ENCODE assay signal across 9 mouse cellular contexts in genomic region chr2:33592931-33593555, GRCm38 (mm10). TPM values are rescaled to one million over a fixed set of nuclear protein-coding genes. Genes with fewer than 3 reads are reported as not detected.
DNase-seq lines count a peak whose midpoint lies in the region; ATAC-seq and TF ChIP-seq lines count a peak whose summit lies in the region.
"Had no signal": no experiment of that assay in that cellular context is flagged by ENCODE, and none has a peak within 500 bp of the region (broad histone marks: within the 10 kb centered on the region; RNA-seq: fewer than 3 reads in every experiment).

No protein-coding gene starts in this region.

- H3K9me3 ChIP-seq in hindbrain, postnatal 0 days (ENCODE audit: low read length) = no peaks in the 10 kb centered on the region
- H3K9me3 ChIP-seq: megakaryocyte, embryonic 14.5 days had no signal

- peak; percentile 86 for DNase-seq in embryo, embryonic 9.5 days (ENCODE audit: extremely low spot score)
- peak; percentile 89 for DNase-seq in forelimb bud, embryonic 11.5 days (ENCODE audit: low read depth, low spot score)
- DNase-seq in hindbrain, postnatal 0 days (ENCODE audit: low spot score) = peak; percentile 68
- DNase-seq in neural tube, embryonic 10.5 days (ENCODE audit: extremely low spot score, low spot score) = peak; percentile 82
- no peak for DNase-seq in adrenal gland, adult 18-20 months (ENCODE audit: low spot score in 2 of 2)
- no peak for DNase-seq in cerebellum, adult 11 months
- no peak for DNase-seq in layer of hippocampus, postnatal 25 days (ENCODE audit: extremely low spot score in 1 of 2, low spot score in 1 of 2)

- no peaks in the 10 kb centered on the region for H3K36me3 ChIP-seq in hindbrain, postnatal 0 days (ENCODE audit: insufficient read depth, low read length)

- 15% methylated on average over 12 of the region's 12 CpGs for WGBS in hindbrain, postnatal 0 days

- no peak overlapping the region for H3K27ac ChIP-seq in hindbrain, postnatal 0 days

- TF ChIP-seq CTCF in hindbrain, postnatal 0 days (IDR thresholded peaks at IDR 0.05; ENCODE audit: low read depth) = no peak

- no peak overlapping the region for H3K4me3 ChIP-seq in hindbrain, postnatal 0 days (ENCODE audit: low read length)
- H3K4me3 ChIP-seq: megakaryocyte, embryonic 14.5 days had no signal

- H3K4me1 ChIP-seq in hindbrain, postnatal 0 days (ENCODE audit: insufficient read depth, low read length) = peaks cover 15% of the 10 kb centered on the region
- H3K4me1 ChIP-seq: megakaryocyte, embryonic 14.5 days had no signal

- H3K9ac ChIP-seq in hindbrain, postnatal 0 days (replicated peaks; ENCODE audit: low read length) = no peak overlapping the region

- no peak overlapping the region for H3K4me2 ChIP-seq in hindbrain, postnatal 0 days (ENCODE audit: low read depth, low read length)

- H3K27me3 ChIP-seq in hindbrain, postnatal 0 days (ENCODE audit: insufficient read depth, low read length) = 0 out of 2 replicates have a peak, but pooled peaks cover 4% of the 10 kb centered on the region

- ATAC-seq in hindbrain, postnatal 0 days = peak; percentile 72
- ATAC-seq in megakaryocyte-erythroid progenitor cell, adult 5-6 weeks (replicated peaks; ENCODE audit: low FRiP score, low TSS enrichment, poor library complexity, severe bottlenecking) = no peak

RNA-seq across cellular contexts. Expression of gene Lmx1b, which starts 47.3 kb away (rescaled TPM):
- total RNA-seq in hindbrain, postnatal 0 days (2014; rRNA removed) = 17.3 and 21.1 TPM in 2 replicates
- polyA plus RNA-seq in hindbrain, postnatal 0 days (2015; fragmentation: Nextera tagmentation; extraction: Ambion mirVana) = 2.1 and 2.2 TPM in 2 replicates
- not detected for total RNA-seq in adrenal gland, adult 18-20 months (2021)
- total RNA-seq in megakaryocyte-erythroid progenitor cell, adult 5-6 weeks (2014; fragmentation: Nextera tagmentation) = not detected in 2 replicates
- total RNA-seq in megakaryocyte-erythroid progenitor cell, adult 5-6 weeks (2017) = not detected in 2 replicates
- total RNA-seq in layer of hippocampus, postnatal 25 days (2021) = under 1 TPM; 0.22 to 0.31 TPM

Comparison
In these comparisons a context has a peak if more than half of its experiments do, and no peak if none do; other contexts are left out.
1. DNase-seq: peak in embryo, embryonic 9.5 days (single experiment), forelimb bud, embryonic 11.5 days (single experiment), hindbrain, postnatal 0 days (single experiment) and neural tube, embryonic 10.5 days (single experiment); none in adrenal gland, adult 18-20 months (0 of 2), cerebellum, adult 11 months (single experiment) and layer of hippocampus, postnatal 25 days (0 of 2).
2. RNA of gene Lmx1b, which starts 47.3 kb away (total RNA-seq): 17.3 to 21.1 TPM in hindbrain, postnatal 0 days; 0.22 to 0.31 TPM in layer of hippocampus, postnatal 25 days, not detected in adrenal gland, adult 18-20 months and not detected in megakaryocyte-erythroid progenitor cell, adult 5-6 weeks; every median in the first group is over 10 times any median in the second.